Mouse (Mus musculus) embryo, embryonic 11.5 days (tissue): ENCODE data around the gene Krtcap2.
"Not testable (repeated sequence)": the region's sequence is repeated elsewhere in the genome, so short reads cannot be mapped to it uniquely, and the experiment has no call there.

Source experiments
- DNase-seq: peaks from one replicate; pipeline ENCODE4 v3.0.0-alpha.2; 2012; ENCODE audit warnings: low read depth, low spot score

The Krtcap2 gene

DNA sequence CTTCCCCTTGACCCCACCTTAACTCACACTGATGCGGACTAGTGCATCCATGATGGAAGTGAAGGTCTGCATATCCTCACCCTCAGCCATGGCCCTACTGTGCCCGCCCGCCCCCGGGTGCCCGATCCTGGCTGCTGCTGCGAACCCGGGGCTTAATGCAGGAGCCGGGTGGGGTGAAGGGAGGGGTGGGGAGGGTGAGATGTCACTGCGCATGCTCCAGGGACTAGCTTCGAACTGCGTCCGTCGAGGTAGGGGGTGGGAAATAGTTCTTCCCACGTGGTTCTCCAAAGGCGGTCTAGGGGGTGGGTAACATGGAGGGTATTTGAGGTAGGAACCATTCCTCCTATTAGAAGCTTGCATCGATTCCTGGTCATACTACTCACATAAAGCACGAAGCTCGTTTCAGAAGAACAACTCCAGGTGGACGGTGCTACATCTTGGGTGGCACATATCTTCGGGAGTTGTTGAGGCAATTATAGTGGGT lies at the start of gene Krtcap2:
TSS of gene Krtcap2 (plus strand) at position 279 of the 484 bp plus-strand sequence.
- no peak for DNase-seq

DNA sequence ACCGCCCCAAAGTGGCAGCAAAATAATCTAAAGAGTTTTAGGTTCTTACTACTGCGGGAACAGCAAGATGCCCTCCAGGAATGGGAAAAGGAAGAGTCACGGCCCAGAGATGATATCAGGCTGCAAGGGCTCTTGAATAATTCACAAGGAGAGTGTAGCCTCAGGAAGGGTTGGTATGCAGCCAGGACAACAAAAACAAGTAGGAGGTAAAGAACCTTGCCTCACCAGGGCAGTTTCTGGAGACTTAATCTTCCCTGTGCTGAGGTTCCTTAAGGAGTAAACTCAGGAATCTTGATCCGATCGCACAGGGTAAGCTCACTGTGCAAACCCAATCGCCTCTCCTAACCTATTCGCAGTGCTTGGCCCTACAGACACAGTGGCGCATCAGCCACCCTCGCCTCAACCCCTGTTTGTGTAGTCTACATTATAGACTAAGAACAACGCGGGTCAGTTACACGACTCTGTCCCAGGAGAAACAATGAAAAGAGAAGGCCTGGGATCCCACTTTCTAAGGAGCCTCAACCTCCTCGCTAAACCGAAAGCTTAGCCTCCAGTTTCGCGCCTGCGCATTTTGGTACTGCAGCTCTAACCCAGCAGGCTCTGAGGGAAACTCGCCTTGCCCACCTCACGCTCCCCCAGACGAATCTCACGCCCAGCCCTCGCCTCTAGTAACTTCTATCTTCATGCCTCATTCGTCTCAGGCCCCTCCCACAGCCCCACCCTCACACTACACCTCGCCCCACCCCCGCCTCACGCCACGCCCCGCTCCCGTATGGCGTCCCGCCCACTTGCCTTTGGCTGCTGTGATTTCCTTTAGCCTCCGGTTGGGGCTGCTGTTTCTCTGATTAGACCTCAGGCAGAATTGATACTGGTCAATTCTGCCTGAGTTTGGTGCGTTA lies 49.5 kb upstream of the Krtcap2 start:
- DNase-seq = peak; percentile 88

- no peak for DNase-seq
Observed at GRCm38 (mm10) chr3:89199839-89200238, 45.9 kb upstream of the Krtcap2 start.

DNA sequence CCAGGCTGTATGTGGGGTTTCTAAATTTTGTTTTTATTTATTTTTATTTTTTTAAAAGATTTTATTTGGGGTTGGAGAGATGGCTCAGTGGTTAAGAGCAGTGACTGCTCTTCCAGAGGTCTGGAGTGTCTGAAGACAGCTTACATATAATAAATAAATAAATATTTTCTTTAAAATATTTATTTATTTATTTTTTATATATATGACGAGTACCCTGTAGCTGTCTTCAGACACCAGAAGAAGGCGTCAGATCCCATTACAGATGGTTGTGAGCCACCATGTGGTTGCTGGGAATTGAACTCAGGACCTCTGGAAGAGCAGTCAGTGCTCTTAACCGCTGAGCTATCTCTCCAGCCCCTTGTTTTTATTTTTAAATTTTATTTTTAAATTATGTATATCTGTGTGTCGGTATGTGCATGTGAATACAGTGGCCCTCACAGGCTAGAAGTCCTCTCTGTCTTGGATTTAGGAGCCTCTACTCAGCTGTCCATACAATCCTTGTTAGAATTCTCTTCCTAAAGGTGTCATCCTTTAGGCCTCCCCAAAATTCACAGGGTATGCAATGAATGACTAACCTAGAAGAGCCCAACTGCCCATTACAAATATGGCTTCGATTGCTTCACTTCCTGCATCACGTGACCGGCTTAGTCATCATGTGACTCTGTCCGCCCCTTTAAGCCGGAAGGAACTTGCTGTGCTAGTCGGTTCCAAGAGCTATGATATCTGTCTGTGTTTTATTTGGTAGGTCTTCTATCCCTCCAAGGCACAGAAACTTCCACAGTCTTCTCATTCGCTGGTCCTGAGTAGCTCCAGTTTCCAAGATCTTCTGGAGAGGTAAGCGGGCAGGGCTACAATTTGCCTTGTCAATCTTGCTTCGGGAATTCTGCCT lies 43.3 kb upstream of the Krtcap2 start, which contains the start of gene Gba:
TSS of gene Gba (plus strand) at position 676 of the 889 bp plus-strand sequence.
- peak; percentile 83 for DNase-seq

DNA sequence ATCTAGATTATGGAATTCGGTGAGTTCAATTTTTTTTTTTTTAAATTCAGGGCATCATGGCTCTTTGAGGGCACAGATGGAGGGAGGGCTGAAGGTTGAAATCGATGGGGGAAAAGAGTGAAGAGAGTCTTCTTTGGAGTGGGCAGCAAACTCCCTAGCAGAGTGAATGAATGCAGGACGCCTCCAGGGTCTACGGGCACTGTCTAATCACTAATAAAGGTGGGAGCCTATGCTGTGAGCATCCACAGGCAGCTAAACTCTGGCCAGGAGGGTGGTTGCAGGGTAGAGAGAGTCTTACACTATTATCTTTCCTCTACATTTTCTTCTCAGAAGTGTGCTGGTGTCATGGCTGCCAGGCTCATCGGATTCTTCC lies 42.6 kb upstream of the Krtcap2 start:
- no peak for DNase-seq

- DNase-seq = no peak
Observed at GRCm38 (mm10) chr3:89206079-89206478, 39.7 kb upstream of the Krtcap2 start.

DNA sequence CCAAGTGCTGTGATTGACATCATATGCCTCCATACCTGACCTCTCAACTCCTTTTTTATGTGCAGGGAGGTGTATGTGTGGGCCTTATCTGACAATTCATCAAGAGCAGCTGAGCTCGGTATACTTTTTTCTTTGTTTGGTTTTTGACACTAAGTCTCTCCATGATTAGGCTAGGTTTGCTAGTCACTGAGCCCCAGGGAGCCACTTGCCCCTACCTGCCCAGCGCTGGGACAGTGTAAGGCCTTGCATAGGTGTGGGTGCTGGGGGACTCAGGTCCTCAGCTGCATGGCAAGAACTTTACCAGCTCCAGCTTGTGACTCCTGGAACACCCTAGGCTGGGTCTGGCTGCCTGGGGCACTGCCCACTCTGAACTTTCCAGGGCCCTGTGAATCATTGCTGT lies 39.1 kb upstream of the Krtcap2 start:
- DNase-seq = no peak

- no peak for DNase-seq
Observed at GRCm38 (mm10) chr3:89208075-89208657, 37.6 kb upstream of the Krtcap2 start.

DNA sequence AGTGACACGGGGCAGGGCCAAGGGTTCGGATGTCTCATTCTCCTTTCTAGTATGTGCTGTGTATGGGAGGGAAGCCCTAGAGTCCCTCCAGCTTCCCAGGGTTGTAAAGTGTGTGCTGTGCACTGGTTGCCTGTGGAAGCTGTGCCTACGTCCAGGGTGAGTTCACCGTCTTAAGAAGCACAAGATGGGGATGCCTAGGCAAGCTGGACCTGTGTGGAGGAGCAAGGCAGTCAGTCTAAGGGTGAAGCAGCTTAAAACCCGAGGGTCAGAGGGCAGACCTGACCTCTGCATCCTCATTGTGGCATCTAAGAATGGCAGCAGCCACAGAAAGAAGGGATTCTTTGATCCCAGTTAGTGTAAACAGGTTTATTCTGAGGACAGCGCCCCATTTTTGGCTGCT lies 37.0 kb upstream of the Krtcap2 start:
- DNase-seq = no peak

GRCm38 (mm10) chr3:89209731-89210130 lies 36.0 kb upstream of the Krtcap2 start:
- no peak for DNase-seq

GRCm38 (mm10) chr3:89210162-89210561 lies 35.6 kb upstream of the Krtcap2 start:
- no peak for DNase-seq

GRCm38 (mm10) chr3:89210731-89211130 lies 35.0 kb upstream of the Krtcap2 start:
- no peak for DNase-seq

DNA sequence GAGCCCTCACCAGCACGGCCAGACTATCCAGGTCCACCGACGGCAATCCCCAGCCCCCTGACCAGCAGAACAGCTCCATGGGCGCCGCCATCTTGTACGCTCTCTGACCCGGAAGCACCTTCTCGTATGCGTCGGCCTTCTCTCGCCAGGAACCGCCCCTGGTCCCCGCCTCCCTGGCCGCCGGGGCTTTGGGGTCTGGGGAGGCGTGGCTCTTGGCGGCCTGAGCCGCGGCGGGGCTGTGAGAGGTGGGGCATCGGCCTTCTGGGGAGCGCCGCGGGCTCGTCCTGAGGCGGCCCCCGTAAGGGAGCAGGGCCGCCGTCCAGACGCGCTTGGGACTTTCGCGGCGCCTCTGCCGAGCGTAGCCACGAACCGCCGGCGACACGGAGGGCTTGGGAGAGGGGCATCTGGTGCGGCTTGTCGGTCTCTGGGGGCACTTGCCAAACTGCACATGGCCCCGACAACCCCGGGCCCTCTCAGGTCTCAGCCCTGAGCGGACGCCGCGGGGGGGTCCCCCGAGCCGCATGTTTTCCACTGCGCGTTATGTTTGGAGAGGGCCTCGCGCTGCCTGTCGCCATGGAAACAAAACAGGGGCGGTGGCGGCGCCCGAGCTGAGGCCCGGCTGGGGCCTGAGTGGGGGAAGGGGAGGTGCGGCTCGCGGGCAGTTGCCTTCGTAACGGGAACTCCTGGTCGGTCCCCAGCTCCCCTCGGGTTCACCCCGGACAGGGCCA lies 31.8 kb upstream of the Krtcap2 start:
- DNase-seq = peak; percentile 93

GRCm38 (mm10) chr3:89214681-89215411 lies 30.9 kb upstream of the Krtcap2 start, which contains the start of gene Thbs3:
Thbs3 (plus strand) TSS chr3:89215180.
- DNase-seq = no peak

- peak; percentile 84 for DNase-seq
Observed at GRCm38 (mm10) chr3:89215853-89216252, 29.9 kb upstream of the Krtcap2 start.

DNA sequence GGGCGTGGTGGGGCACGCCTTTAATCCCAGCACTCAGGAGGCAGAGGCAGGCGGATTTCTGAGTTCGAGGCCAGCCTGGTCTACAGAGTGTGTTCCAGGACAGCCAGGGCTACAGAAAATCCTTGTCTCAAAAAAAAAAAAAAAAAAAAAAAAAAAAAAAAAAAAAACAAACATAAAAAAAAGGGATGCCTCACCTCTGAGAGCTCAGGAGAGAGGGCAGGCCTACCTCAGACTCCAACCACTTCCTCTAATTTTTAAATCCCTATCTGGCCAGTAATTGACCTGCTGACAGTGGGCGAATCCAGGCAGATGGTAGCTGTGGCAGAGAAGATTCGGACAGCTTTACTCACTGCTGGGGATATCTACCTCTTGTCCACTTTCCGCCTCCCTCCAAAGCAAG lies 29.4 kb upstream of the Krtcap2 start:
- DNase-seq = not testable (repeated sequence)

DNA sequence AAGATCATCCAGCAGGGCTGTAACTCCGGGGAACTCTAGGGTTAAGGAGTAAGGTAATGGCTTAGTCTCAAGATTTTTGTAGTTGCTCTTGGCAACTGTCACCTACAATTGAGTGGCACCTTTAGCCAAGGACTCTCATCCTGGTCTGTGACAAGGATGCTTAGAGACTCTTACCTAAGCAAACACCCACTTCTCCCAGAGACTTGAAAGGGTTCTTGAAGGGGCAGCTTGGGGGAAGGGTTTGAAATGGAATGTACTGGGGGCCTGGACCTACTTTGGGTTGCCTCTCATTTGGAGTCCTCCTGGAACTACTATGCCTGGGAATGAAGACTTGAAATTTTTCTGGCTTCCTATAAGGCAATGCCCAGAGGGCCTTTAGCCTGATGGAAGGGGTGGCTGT lies 27.5 kb upstream of the Krtcap2 start:
- no peak for DNase-seq

- no peak for DNase-seq
Observed at GRCm38 (mm10) chr3:89219546-89219945, 26.2 kb upstream of the Krtcap2 start.

- DNase-seq = no peak
Observed at GRCm38 (mm10) chr3:89221167-89221566, 24.6 kb upstream of the Krtcap2 start.

DNA sequence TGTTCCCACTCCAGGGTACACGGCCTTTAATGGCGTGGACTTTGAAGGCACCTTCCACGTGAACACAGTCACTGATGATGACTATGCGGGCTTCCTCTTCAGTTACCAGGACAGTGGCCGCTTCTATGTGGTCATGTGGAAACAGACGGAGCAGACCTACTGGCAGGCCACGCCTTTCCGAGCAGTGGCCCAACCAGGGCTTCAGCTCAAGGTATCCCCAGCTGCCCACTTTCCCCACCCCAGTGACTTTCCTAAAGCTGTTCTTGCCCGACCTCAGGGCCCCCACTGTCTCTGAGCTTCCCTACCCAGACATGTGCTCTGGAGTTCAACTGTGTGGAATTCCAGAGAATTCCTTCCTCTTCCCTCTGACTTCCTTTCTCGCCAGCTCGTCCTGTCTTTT lies 21.0 kb upstream of the Krtcap2 start:
- no peak for DNase-seq
